Mouse (Mus musculus): Measurements from ENCODE around the gene Top3a.

- TF ChIP-seq GATA1 (IDR thresholded peaks at IDR 0.05; ENCODE audit: low read length) (no peak), TAL1 (IDR thresholded peaks at IDR 0.05; ENCODE audit: low read length) (no peak)
These were observed 10.4 kb upstream of the Top3a start for GRCm38 (mm10) chr11:60787595-60787994.
